Mouse (Mus musculus) forebrain, embryonic 14.5 days (tissue): Measurements from ENCODE around the gene Tsen34. TPM values are rescaled to one million over a fixed set of nuclear protein-coding genes. Genes with fewer than 3 reads are reported as not detected.

Experiments
- ATAC-seq: fragments of 200-750 bp; cut with Nextera tagmentation; 2 replicates; pipeline ENCODE4 v1.8.0; 2017; ENCODE audit warnings: mild to moderate bottlenecking, moderate library complexity
- DNase-seq: peaks from one replicate; pipeline ENCODE4 v3.0.0-alpha.2; 2015; ENCODE audit warnings: low spot score
- H3K27ac ChIP-seq: fragments of 300-500 bp; sonication (generic); 2 replicates; pipeline ENCODE4 v1.5.1; 2014; ENCODE audit warnings: low read depth, mild to moderate bottlenecking, control low read depth, low read length, moderate library complexity
- H3K27me3 ChIP-seq: fragments of 300-500 bp; sonication (generic); replicated peaks from 2 replicates; pipeline ENCODE4 v1.6.1; 2014; ENCODE audit warnings: low read length, control low read depth, mixed read lengths; ENCODE audit not compliant: control insufficient read depth, insufficient read depth
- H3K36me3 ChIP-seq: fragments of 300-500 bp; sonication (generic); 2 replicates; pipeline ENCODE4 v1.6.1; 2014; ENCODE audit warnings: low read length, control low read depth; ENCODE audit not compliant: control insufficient read depth, insufficient read depth
- H3K4me1 ChIP-seq: fragments of 300-500 bp; sonication (generic); 2 replicates; pipeline ENCODE4 v1.6.1; 2014; ENCODE audit warnings: antibody characterized with exemption, low read length, control low read depth; ENCODE audit not compliant: control insufficient read depth, insufficient read depth
- H3K4me2 ChIP-seq: fragments of 300-500 bp; sonication (generic); 2 replicates; pipeline ENCODE4 v1.6.1; 2014; ENCODE audit warnings: mild to moderate bottlenecking, control low read depth, low read length
- H3K4me3 ChIP-seq: fragments of 300-500 bp; sonication (generic); 2 replicates; pipeline ENCODE4 v1.5.1; 2014; ENCODE audit warnings: low read depth, low read length, control low read depth
- H3K9ac ChIP-seq: fragments of 300-500 bp; sonication (generic); 2 replicates; pipeline ENCODE4 v1.6.1; 2014; ENCODE audit warnings: mild to moderate bottlenecking, low read length, control low read depth, moderate library complexity
- H3K9me3 ChIP-seq: fragments of 300-500 bp; sonication (generic); replicated peaks from 2 replicates; pipeline ENCODE4 v1.6.1; 2016; ENCODE audit warnings: low read length, control low read depth, mixed read lengths; ENCODE audit not compliant: control insufficient read depth
- WGBS: fragments of 180-500 bp; shearing (Covaris S2); extraction: QIAGEN DNeasy Blood & Tissue Kit; methylation state at CpG from one replicate; pipeline ENCODE4 v1.1.7; 2014; 5-methylcytosine and 5-hydroxymethylcytosine counted together
- polyA plus RNA-seq: library from polyadenylated mRNA; unstranded; fragments of >200 nt; fragmentation: Nextera tagmentation; extraction: Ambion mirVana; gene quantifications from 2 replicates; pipeline ENCODE4 v1.2.1, GENCODE M21; 2014

The Tsen34 gene
- polyA plus RNA-seq, 1 experiment from 2014 or later, result 233 TPM

GRCm38 (mm10) chr7:3656966-3657365, 35.7 kb upstream of the Tsen34 start:
- WGBS, result 91% methylated on average over 4 of the region's 4 CpGs
- Histone ChIP-seq H3K4me1 (no peaks in the 10 kb centered on the region), H3K9ac (no peak overlapping the region), H3K27ac (no peak overlapping the region), H3K4me2 (no peak overlapping the region), H3K27me3 (no peaks in the 10 kb centered on the region), H3K36me3 (peaks cover 100% of the 10 kb centered on the region), H3K9me3 (no peaks in the 10 kb centered on the region), H3K4me3 (no peak overlapping the region)
- DNase-seq, result no peak
- ATAC-seq, result no peak

- Histone ChIP-seq H3K9ac (no peak overlapping the region), H3K4me1 (peaks cover 1% of the 10 kb centered on the region; the same call in 1 of the 2 replicates), H3K27me3 (no peaks in the 10 kb centered on the region), H3K9me3 (no peaks in the 10 kb centered on the region), H3K4me3 (no peak overlapping the region), H3K27ac (no peak overlapping the region), H3K4me2 (no peak overlapping the region), H3K36me3 (peaks cover 100% of the 10 kb centered on the region)
- 94% methylated on average over 14 of the region's 14 CpGs for WGBS
- DNase-seq, result no peak
- ATAC-seq, result no peak
Observed at GRCm38 (mm10) chr7:3658578-3658977, 34.1 kb upstream of the Tsen34 start.

DNA sequence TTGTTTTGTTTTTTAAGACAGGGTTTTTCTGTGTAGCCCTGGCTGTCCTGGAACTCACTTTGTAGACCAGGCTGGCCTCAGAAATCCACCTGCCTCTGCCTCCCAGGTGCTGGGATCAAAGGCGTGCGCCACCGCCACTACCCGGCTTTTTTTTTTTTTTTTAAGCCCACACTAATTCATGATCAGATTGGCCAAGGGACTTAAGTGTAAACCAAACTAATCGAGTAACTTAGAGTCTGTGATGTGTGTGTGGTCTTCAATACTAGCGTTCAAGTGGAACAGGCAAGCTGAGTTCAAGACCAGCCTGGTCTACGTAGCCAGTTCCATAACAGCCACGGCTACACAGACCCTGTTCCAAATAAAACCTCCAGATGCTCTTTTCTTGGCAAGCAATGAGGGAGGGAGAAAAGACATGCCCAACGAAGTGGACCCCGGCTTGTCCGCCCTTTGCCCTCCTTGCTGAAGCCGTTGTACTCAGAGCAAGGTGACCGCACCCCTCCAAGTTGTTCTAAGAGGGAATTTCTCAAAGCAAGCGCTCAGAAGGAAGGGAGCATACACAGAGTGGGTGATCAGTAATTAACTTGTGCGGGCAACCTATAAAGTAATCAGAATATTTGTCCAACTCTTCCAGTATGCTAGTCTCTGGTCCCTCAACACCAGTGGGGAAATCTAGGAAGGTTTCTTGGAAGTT, 28.0 kb upstream of the Tsen34 start:
- peak overlapping the region; percentile 76 for H3K9ac ChIP-seq
- DNase-seq (peak; percentile 11), ATAC-seq (peak; percentile 37)
- peak overlapping the region; percentile 84 for H3K4me2 ChIP-seq
- H3K4me3 ChIP-seq, result peak overlapping the region; percentile 69
- H3K27me3 ChIP-seq, result no peaks in the 10 kb centered on the region
- H3K9me3 ChIP-seq, result no peaks in the 10 kb centered on the region
- peak overlapping the region; percentile 80 for H3K27ac ChIP-seq
- WGBS, result 31% methylated on average over 15 of the region's 15 CpGs
- peaks cover 10% of the 10 kb centered on the region for H3K4me1 ChIP-seq
- H3K36me3 ChIP-seq, result peaks cover 39% of the 10 kb centered on the region

DNA sequence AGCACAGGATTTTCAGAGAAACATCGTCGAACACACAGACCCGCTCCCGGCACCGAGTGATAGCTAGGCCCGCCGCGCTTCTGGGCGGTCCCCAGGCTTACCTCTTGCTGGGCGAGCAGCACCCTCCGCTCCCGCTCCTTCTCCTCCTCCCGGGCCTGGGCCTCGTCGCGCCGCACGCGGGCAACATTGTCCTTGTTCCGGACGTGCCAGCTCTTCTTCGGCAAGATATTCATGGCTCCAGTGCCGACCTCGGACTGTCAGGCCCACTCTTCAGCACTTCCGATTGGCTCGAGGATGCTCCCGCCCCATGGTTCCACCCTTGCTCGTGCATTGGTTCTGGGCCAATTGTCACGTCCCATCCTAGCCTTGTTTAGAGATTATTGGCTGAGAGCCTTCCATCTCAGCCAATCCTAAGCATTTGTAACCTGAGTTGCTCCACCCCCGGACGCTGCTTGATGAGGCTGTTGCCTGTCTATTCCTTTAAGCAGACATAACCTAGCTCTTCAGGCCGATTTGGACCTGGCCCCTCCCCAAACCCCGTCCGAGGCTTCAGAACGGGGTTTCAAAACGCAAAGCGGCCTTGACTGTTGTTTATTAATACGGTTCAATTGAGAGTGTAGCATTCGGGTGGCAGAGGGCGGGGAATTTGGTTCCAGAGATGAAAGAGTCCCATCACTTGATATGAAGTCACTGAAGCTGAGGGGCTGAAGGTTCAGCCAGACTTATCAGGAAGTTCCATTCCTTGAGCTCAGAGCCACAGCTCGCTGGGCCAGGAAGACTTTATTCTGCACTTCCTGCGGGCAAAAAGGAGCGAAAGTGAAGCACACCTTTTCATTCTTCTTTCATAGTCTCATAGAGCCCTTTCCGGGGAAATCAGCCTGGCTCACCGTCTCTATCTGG, 27.2 kb upstream of the Tsen34 start, which contains the start of gene Leng1:
Gene Leng1 (minus strand): TSS at position 626 of the 900 bp plus-strand sequence.
- WGBS, result 4% methylated on average over 45 of the region's 45 CpGs
- H3K4me1 ChIP-seq, result peaks cover 10% of the 10 kb centered on the region
- peak within 1 kb of the TSS; percentile 80 for H3K27ac ChIP-seq
- peaks cover 31% of the 10 kb centered on the region for H3K36me3 ChIP-seq
- DNase-seq (peak; percentile 99), ATAC-seq (peak; percentile 99)
- H3K4me3 ChIP-seq, result peak within 1 kb of the TSS; percentile 69
- no peaks in the 10 kb centered on the region for H3K27me3 ChIP-seq
- no peaks in the 10 kb centered on the region for H3K9me3 ChIP-seq
- H3K9ac ChIP-seq, result peak within 1 kb of the TSS; percentile 76
- peak within 1 kb of the TSS; percentile 84 for H3K4me2 ChIP-seq

DNA sequence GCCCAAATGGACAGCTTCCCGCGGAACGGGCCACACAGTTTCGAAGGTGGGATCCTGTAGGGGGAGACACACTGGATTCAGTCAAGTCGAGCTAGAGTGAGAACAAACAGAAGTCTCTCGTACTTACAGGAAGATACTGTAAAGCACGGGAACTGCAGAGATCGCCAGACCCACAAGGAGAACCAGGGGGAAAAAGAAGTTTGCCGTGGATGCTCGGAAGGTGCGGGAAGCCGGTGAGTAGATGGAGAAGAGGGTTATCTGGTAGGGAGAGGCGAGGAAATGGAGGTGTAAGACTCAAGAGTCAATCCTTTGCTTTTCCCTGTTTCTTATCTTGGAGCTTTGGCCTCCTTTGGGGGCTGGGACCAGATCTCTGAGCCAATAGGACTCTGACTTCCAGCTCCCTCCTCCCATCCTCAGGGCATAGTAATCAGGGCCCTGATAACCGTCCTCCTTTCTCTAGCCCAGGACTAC, 25.7 kb upstream of the Tsen34 start:
- no peak overlapping the region for H3K4me2 ChIP-seq
- WGBS, result 19% methylated on average over 14 of the region's 14 CpGs
- H3K9me3 ChIP-seq, result no peaks in the 10 kb centered on the region
- H3K9ac ChIP-seq, result no peak overlapping the region
- peaks cover 16% of the 10 kb centered on the region for H3K36me3 ChIP-seq
- no peak overlapping the region for H3K4me3 ChIP-seq
- H3K27me3 ChIP-seq, result no peaks in the 10 kb centered on the region
- peaks cover 10% of the 10 kb centered on the region for H3K4me1 ChIP-seq
- H3K27ac ChIP-seq, result no peak overlapping the region
- ATAC-seq (no peak), DNase-seq (no peak)

DNA sequence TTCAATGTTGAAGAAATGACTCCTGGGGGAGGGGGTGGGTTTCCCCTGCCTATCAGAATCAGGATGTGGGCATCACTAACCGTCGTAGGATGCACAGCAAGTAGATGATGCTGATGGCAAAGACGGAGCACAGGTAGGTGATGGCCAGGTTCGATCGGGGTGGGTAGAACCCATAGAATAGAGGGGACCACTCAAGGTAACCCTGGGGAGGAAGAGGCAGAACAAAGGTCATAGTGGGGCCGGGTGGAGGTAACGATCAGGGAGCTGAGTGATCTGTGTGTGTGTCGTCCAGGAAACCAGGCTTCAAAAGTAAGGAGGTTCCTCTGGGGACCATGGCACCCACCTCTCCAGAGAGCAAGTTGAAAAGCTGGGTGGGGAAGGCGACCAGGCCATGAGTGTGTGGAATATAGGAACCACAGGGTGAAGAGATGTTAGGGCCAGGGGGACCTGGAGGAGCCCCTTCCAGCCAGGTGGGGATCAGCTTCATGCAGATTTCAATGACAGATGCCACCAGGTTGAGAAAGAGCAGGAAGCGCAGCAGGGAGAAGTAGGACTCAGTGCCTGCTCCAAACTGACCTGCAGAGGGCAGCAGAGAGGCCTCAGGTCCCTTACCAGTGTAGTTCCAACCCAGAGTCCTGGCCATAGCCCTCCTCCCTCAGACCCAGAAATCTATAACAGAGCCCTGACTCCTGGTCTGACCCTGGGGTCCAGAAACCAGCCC, 18.0 kb upstream of the Tsen34 start:
- Histone ChIP-seq H3K9ac (no peak overlapping the region), H3K4me3 (no peak overlapping the region), H3K4me2 (no peak overlapping the region), H3K9me3 (no peaks in the 10 kb centered on the region), H3K36me3 (0 out of 2 replicates have a peak, but pooled peaks cover 4% of the 10 kb centered on the region), H3K27ac (no peak overlapping the region), H3K4me1 (no peaks in the 10 kb centered on the region), H3K27me3 (no peaks in the 10 kb centered on the region)
- DNase-seq, result peak; percentile 87
- ATAC-seq, result peak; percentile 90
- WGBS, result 73% methylated on average over 10 of the region's 10 CpGs

DNA sequence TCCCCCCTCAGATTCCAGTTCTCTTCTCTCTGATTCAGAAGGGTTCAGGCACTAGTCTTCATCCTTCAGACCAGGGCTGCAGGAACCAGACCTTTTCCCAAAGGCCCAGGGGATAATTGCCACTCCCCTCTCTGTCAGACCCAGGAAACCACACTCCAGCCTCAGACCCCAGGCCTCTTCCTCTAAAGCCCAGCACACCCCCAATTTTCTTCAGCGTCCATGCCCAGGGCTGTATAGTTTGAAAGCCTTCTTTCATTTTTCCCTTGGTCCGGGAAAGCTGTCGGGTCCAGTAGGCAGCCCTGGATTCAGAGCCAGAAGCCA, 17.5 kb upstream of the Tsen34 start:
- Histone ChIP-seq H3K27ac (no peak overlapping the region), H3K4me3 (no peak overlapping the region), H3K27me3 (no peaks in the 10 kb centered on the region), H3K4me2 (no peak overlapping the region), H3K9ac (no peak overlapping the region), H3K4me1 (no peaks in the 10 kb centered on the region), H3K9me3 (no peaks in the 10 kb centered on the region), H3K36me3 (0 out of 2 replicates have a peak, but pooled peaks cover 4% of the 10 kb centered on the region)
- ATAC-seq, result no peak
- WGBS, result 77% methylated on average over 3 of the region's 3 CpGs
- DNase-seq, result no peak

DNA sequence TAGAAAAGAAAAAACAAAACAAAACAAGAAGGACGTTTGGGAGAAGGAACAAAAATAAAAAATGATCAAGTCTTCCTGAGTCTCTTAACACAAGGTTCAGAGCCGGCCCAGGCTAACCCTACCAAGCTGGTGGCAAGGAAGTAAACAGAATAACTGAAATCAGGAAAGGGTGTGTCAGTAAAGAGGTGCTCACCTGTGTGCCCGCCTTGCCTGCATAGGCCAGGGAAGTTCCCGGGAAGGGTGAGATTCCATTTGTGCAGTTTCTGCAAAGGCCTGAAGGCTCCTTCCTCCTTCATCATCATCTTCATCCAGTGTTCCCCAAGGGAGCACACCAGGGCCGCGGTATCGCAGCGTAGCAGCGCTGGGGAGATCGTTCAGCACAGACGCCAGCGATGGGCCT, 16.3 kb upstream of the Tsen34 start:
- 0 out of 2 replicates have a peak overlapping the region, but pooled peaks have one; percentile 3 for H3K9ac ChIP-seq
- no peak overlapping the region for H3K27ac ChIP-seq
- H3K27me3 ChIP-seq, result no peaks in the 10 kb centered on the region
- H3K9me3 ChIP-seq, result no peaks in the 10 kb centered on the region
- 0 out of 2 replicates have a peak, but pooled peaks cover 4% of the 10 kb centered on the region for H3K36me3 ChIP-seq
- no peak overlapping the region for H3K4me2 ChIP-seq
- 88% methylated on average over 12 of the region's 12 CpGs for WGBS
- no peaks in the 10 kb centered on the region for H3K4me1 ChIP-seq
- no peak for ATAC-seq
- H3K4me3 ChIP-seq, result no peak overlapping the region
- DNase-seq, result no peak
